Mouse (Mus musculus) heart, embryonic 15.5 days (tissue): Measurements from ENCODE around the gene Zmpste24. TPM values are rescaled to one million over a fixed set of nuclear protein-coding genes. Genes with fewer than 3 reads are reported as not detected.

Source experiments
- ATAC-seq: fragments of 200-750 bp; cut with Nextera tagmentation; replicated peaks from 2 replicates; pipeline ENCODE4 v1.8.0; 2017; ENCODE audit warnings: low read depth, moderate TSS enrichment; ENCODE audit not compliant: insufficient number of reproducible peaks, insufficient read depth, low FRiP score
- H3K27ac ChIP-seq: fragments of 300-500 bp; sonication (generic); 2 replicates; pipeline ENCODE4 v1.5.1; 2015; ENCODE audit warnings: mild to moderate bottlenecking, inconsistent platforms
- H3K27me3 ChIP-seq: fragments of 300-500 bp; sonication (generic); 2 replicates; pipeline ENCODE4 v1.6.1; 2015; ENCODE audit warnings: inconsistent platforms
- H3K36me3 ChIP-seq: fragments of 300-500 bp; sonication (generic); 2 replicates; pipeline ENCODE4 v1.6.1; 2015; ENCODE audit warnings: mild to moderate bottlenecking, inconsistent platforms
- H3K4me1 ChIP-seq: fragments of 300-500 bp; sonication (generic); replicated peaks from 2 replicates; pipeline ENCODE4 v1.6.1; 2015; ENCODE audit warnings: inconsistent platforms
- H3K4me2 ChIP-seq: fragments of 300-500 bp; sonication (generic); 2 replicates; pipeline ENCODE4 v1.6.1; 2015; ENCODE audit warnings: inconsistent platforms, mild to moderate bottlenecking, moderate library complexity
- H3K4me3 ChIP-seq: fragments of 300-500 bp; sonication (generic); 2 replicates; pipeline ENCODE4 v1.5.1; 2015; ENCODE audit warnings: mild to moderate bottlenecking, inconsistent platforms
- H3K9ac ChIP-seq: fragments of 300-500 bp; sonication (generic); 2 replicates; pipeline ENCODE4 v1.6.1; 2015; ENCODE audit warnings: mild to moderate bottlenecking, inconsistent platforms
- H3K9me3 ChIP-seq: fragments of 300-500 bp; sonication (generic); replicated peaks from 2 replicates; pipeline ENCODE4 v1.6.1; 2016; ENCODE audit warnings: inconsistent platforms
- WGBS: fragments of 180-500 bp; shearing (Covaris S2); methylation state at CpG from one replicate; pipeline ENCODE4 v1.1.7; 2015; ENCODE audit warnings: mixed read lengths; 5-methylcytosine and 5-hydroxymethylcytosine counted together
- polyA plus RNA-seq: library from polyadenylated mRNA; unstranded; fragments of >200 nt; fragmentation: Nextera tagmentation; extraction: Ambion mirVana; gene quantifications from 2 replicates; pipeline ENCODE4 v1.2.1, GENCODE M21; 2015

Gene Zmpste24
- polyA plus RNA-seq, 1 experiment from 2014 or later, result 22.2 TPM

GRCm38 (mm10) chr4:121016021-121016898, 81.8 kb downstream of the Zmpste24 start:
- Histone ChIP-seq H3K36me3 (no peaks in the 10 kb centered on the region), H3K27ac (peak overlapping the region; percentile 78), H3K9ac (peak overlapping the region; percentile 94), H3K4me3 (peak overlapping the region; percentile 99), H3K27me3 (no peaks in the 10 kb centered on the region), H3K9me3 (no peaks in the 10 kb centered on the region), H3K4me2 (peak overlapping the region; percentile 95), H3K4me1 (peaks cover 37% of the 10 kb centered on the region)
- 5% methylated on average over 40 of the region's 40 CpGs for WGBS
- ATAC-seq, result peak; percentile 5; the same call in 1 of the 2 replicates

DNA sequence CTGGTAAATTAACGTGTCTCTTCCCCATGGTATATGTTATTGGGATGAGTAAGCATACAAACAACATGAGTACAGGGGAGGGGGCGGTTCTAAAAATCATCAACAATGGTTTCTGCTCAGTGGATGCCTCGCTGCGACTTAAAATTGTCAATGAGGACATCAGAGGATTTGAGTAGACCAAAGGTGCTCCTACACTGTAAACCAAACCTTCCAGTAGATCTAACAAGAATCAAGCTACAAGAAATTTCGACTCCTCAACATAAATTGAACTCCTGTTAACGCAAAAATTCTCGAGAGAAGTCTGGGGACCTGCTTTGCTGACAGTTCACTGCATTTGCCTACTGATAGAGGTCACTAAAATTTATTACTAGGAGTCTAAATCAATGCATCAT, 82.8 kb downstream of the Zmpste24 start:
- Histone ChIP-seq H3K4me2 (peak overlapping the region; percentile 95), H3K27me3 (no peaks in the 10 kb centered on the region), H3K27ac (no peak overlapping the region), H3K9ac (no peak overlapping the region), H3K4me1 (peaks cover 38% of the 10 kb centered on the region), H3K4me3 (no peak overlapping the region; the same call in 1 of the 2 replicates), H3K9me3 (no peaks in the 10 kb centered on the region), H3K36me3 (no peaks in the 10 kb centered on the region)
- no peak for ATAC-seq
- WGBS, result 74% methylated on average over 7 of the region's 7 CpGs

DNA sequence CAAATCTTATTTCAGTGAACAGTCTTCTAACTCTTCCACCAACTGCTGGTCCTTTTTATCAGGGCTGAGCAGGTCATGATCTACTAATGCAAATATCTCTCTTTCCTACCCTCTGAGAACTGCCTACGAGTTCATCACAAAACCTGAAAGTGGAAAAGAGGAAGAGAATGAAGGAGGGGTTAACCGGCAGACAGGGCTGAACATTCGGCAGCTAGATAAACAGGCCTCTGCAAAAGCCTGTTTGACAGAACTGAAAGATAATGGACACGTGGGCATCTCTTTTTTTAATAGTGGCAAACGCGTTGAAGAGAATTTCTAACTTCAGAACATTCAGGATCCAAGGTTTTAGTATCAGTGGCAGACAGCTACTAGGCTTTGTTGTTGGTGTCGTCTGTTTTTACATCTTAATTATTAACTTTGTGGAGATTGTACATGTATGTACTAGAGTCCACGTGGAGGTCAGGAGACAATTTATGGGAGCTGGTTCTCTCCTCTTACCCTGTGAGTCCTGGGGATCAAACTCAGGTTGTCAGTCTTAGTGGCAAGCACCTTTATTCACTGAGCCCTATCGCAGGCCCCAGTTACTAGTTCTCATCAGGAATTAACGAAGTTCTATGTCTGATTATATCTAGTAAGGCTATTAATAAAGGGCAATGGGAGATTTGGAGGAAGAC, 83.3 kb downstream of the Zmpste24 start:
- Histone ChIP-seq H3K9me3 (no peaks in the 10 kb centered on the region), H3K4me3 (no peak overlapping the region), H3K27me3 (no peaks in the 10 kb centered on the region), H3K4me1 (peaks cover 38% of the 10 kb centered on the region), H3K27ac (no peak overlapping the region), H3K9ac (no peak overlapping the region), H3K36me3 (no peaks in the 10 kb centered on the region), H3K4me2 (peak overlapping the region; percentile 95)
- ATAC-seq, result no peak
- 48% methylated on average over 10 of the region's 10 CpGs for WGBS

GRCm38 (mm10) chr4:121010770-121011549, 87.1 kb downstream of the Zmpste24 start:
- H3K36me3 ChIP-seq, result no peaks in the 10 kb centered on the region
- H3K4me1 ChIP-seq, result peaks cover 25% of the 10 kb centered on the region
- no peak overlapping the region for H3K4me2 ChIP-seq
- H3K4me3 ChIP-seq, result no peak overlapping the region
- H3K9ac ChIP-seq, result no peak overlapping the region
- H3K9me3 ChIP-seq, result no peaks in the 10 kb centered on the region
- no peak for ATAC-seq
- no peaks in the 10 kb centered on the region for H3K27me3 ChIP-seq
- no peak overlapping the region for H3K27ac ChIP-seq
- WGBS, result 78% methylated on average over 11 of the region's 11 CpGs

Other genes with a start within 250 kb of the Zmpste24 start
- gene Rims3, start 243.4 kb downstream of the Zmpste24 start, polyA plus RNA-seq, result 0.25 and 0.62 TPM in 2 replicates
- gene Exo5, start 173.2 kb downstream of the Zmpste24 start, polyA plus RNA-seq, result 9.4 and 13.8 TPM in 2 replicates
- gene Zfp69, start 146.5 kb downstream of the Zmpste24 start, polyA plus RNA-seq, result 10.7 and 11.2 TPM in 2 replicates
- gene Smap2, start 81.0 kb downstream of the Zmpste24 start, polyA plus RNA-seq, result 10.0 and 12.8 TPM in 2 replicates
- 9.7 and 20.3 TPM in 2 replicates for gene Col9a2, start 58.9 kb downstream of the Zmpste24 start, polyA plus RNA-seq
- gene Tmco2, start 11.0 kb upstream of the Zmpste24 start, polyA plus RNA-seq, result not detected in 2 replicates
- 16.3 and 19.2 TPM in 2 replicates for gene Rlf, start 116.8 kb upstream of the Zmpste24 start, polyA plus RNA-seq
- gene Gm12888, start 226.7 kb upstream of the Zmpste24 start, polyA plus RNA-seq, result not detected in 2 replicates